ENCODE assay signal across 9 mouse cellular contexts in the genomic region with DNA sequence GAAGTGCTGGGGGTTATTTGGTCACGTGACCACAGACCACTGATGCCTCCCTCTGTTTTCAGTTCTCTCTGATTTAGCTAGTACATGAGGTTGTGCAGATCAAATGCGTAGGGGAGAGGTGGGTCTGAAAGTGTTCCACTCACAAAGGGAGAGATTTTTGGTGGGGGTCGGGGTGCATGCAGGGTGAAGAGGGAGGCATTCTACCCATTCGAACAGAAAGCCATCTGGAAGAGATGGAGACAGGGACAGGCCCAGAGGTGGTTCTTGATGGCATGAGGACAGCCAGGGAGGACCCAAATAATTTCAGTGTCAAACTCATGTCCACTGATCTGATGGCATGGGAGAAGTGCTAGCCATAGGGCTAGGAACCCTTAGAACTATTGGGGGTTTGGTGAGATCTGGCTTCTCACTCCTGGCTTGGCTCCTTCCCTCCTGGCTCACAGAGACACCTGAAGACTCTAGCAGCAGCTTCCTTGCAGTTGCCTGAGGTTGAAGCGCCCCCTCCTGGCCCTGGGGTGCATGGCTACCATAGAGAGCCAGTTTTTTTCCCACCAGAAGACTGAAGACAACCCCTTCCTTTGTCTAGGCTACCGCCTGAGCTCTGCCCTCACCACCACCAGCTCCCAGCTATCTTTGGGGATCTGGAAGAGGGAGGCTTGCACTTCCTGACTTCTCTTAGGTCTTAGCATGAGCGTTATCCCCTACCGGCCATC.
A peak's percentile ranks its signal among the peaks of the same experiment; 100 is the strongest.
DNase-seq lines count a peak whose midpoint lies in the region; ATAC-seq and TF ChIP-seq lines count a peak whose summit lies in the region.
"Had no signal": no experiment of that assay in that cellular context is flagged by ENCODE, and none has a peak within 500 bp of the region (broad histone marks: within the 10 kb centered on the region; RNA-seq: fewer than 3 reads in every experiment).

No protein-coding gene starts in this region.

- H3K4me1 ChIP-seq in CH12.LX (ENCODE audit: control insufficient read depth in 1 of 2, insufficient read depth in 2 of 2) = no peaks in the 10 kb centered on the region
- H3K4me1 ChIP-seq in heart, postnatal 0 days (ENCODE audit: control insufficient read depth, insufficient read depth) = no peaks in the 10 kb centered on the region
- no peaks in the 10 kb centered on the region for H3K4me1 ChIP-seq in liver, embryonic 16.5 days (ENCODE audit: control insufficient read depth, low read depth, low read length)
- no peaks in the 10 kb centered on the region for H3K4me1 ChIP-seq in thymus, adult 2 months (replicated peaks; ENCODE audit: control insufficient read depth, insufficient read depth, low read length)

- no peaks in the 10 kb centered on the region for H3K36me3 ChIP-seq in CH12.LX (replicated peaks in 1 of 2; ENCODE audit: control insufficient read depth in 1 of 2, insufficient read depth in 1 of 2, low read length in 1 of 2)
- no peaks in the 10 kb centered on the region for H3K36me3 ChIP-seq in heart, postnatal 0 days (replicated peaks; ENCODE audit: control insufficient read depth, insufficient read depth, low read length)
- no peaks in the 10 kb centered on the region for H3K36me3 ChIP-seq in liver, embryonic 16.5 days (ENCODE audit: control insufficient read depth, insufficient read depth)
- H3K36me3 ChIP-seq in thymus, adult 2 months (ENCODE audit: control insufficient read depth, insufficient read depth, low read length) = no peaks in the 10 kb centered on the region

- ATAC-seq in heart, postnatal 0 days (ENCODE audit: insufficient read depth, low read depth) = peak; percentile 36; the same call in 1 of the 2 replicates
- 0 out of 2 replicates have a peak, but pooled peaks have one; percentile 13 for ATAC-seq in liver, embryonic 16.5 days (ENCODE audit: low read depth)

- DNase-seq in CH12.LX (ENCODE audit: extremely low read depth) = peak; percentile 63
- DNase-seq in c-Kit-negative CD71-positive TER-119-positive erythroid progenitor cells, embryonic 14.5 days (ENCODE audit: low read depth, low spot score) = peak; percentile 21
- DNase-seq in fibroblast of lung, adult 2 months (ENCODE audit: low read depth) = peak; percentile 9
- peak; percentile 42 for DNase-seq in heart, postnatal 0 days (ENCODE audit: low spot score)
- peak; percentile 68 to 73 for DNase-seq in kidney, postnatal 25 days
- peak; percentile 5 for DNase-seq in ovary, adult 18-20 months (ENCODE audit: low spot score)
- DNase-seq in thymus, adult 2 months = peak; percentile 49

- in situ Hi-C loops in CH12.LX (cut with MboI; ENCODE audit: low pct_ligation_motif_present, low pct_unique_long_range_greater_than_20kb, low sequenced_read_pairs) = loop anchor here (10.0 kb wide), 2 partner anchors 121 to 301 kb away; no protein-coding TSS in a partner anchor

- dilution Hi-C loops in CH12.LX (cut with MboI; ENCODE audit: extremely low pct_ligation_motif_present, extremely low pct_unique_long_range_greater_than_20kb, low sequenced_read_pairs) = no loop called here

- no peak overlapping the region for H3K9ac ChIP-seq in CH12.LX (ENCODE audit: insufficient read depth, low read depth)
- H3K9ac ChIP-seq in heart, postnatal 0 days (replicated peaks; ENCODE audit: low read depth, low read length) = no peak overlapping the region
- no peak overlapping the region for H3K9ac ChIP-seq in liver, embryonic 16.5 days (ENCODE audit: low read depth, low read length)

- H3K79me2 ChIP-seq in CH12.LX (replicated peaks; ENCODE audit: control insufficient read depth, extremely low read depth, insufficient read depth, poor library complexity, severe bottlenecking) = no peaks in the 10 kb centered on the region

- no peak for TF ChIP-seq EP300 in CH12.LX (IDR thresholded peaks at IDR 0.05; ENCODE audit: low read length)
- TF ChIP-seq EP300 in heart, postnatal 0 days (IDR thresholded peaks at IDR 0.05; ENCODE audit: low read depth) = no peak

- TF ChIP-seq RAD21 in CH12.LX (IDR thresholded peaks at IDR 0.05; ENCODE audit: low read depth, low read length) = peak; percentile 95

- 29% methylated on average over 8 of the region's 8 CpGs for WGBS in heart, postnatal 0 days
- WGBS in liver, embryonic 16.5 days (ENCODE audit: insufficient replicate concordance) = 26% methylated on average over 8 of the region's 8 CpGs
- WGBS in thymus, adult 2 months = 40% methylated on average over 8 of the region's 8 CpGs

- peak; percentile 52 to 92; a peak in 3 of 4 replicates for TF ChIP-seq CTCF in CH12.LX (conservative IDR thresholded peaks at IDR 0.05 in 1 of 2, IDR thresholded peaks at IDR 0.05 in 1 of 2; ENCODE audit: low read depth in 2 of 2, low read length in 2 of 2)
- TF ChIP-seq CTCF in heart, postnatal 0 days (IDR thresholded peaks at IDR 0.05; ENCODE audit: low read depth) = peak; percentile 85
- peak; percentile 83 for TF ChIP-seq CTCF in thymus, adult 2 months (IDR thresholded peaks at IDR 0.05; ENCODE audit: borderline replicate concordance, control insufficient read depth, extremely low read depth, insufficient read depth, low read length, poor library complexity)

- H3K4me2 ChIP-seq in CH12.LX (ENCODE audit: insufficient read depth, low read depth, poor library complexity, severe bottlenecking) = no peak overlapping the region
- H3K4me2 ChIP-seq in heart, postnatal 0 days (ENCODE audit: low read depth, low read length) = no peak overlapping the region
- no peak overlapping the region for H3K4me2 ChIP-seq in liver, embryonic 16.5 days (ENCODE audit: low read depth, low read length)

- no peak overlapping the region for H3K27ac ChIP-seq in CH12.LX (ENCODE audit: insufficient read depth, low read depth)
- H3K27ac ChIP-seq in heart, postnatal 0 days (ENCODE audit: low read depth) = no peak overlapping the region
- H3K27ac ChIP-seq in liver, embryonic 16.5 days (ENCODE audit: low read length) = no peak overlapping the region
- H3K27ac ChIP-seq in thymus, adult 2 months (ENCODE audit: control insufficient read depth, insufficient read depth, low read length) = no peak overlapping the region

- no peaks in the 10 kb centered on the region for H3K27me3 ChIP-seq in CH12.LX (replicated peaks)
- no peaks in the 10 kb centered on the region for H3K27me3 ChIP-seq in heart, postnatal 0 days (ENCODE audit: control insufficient read depth, insufficient read depth, low read length)
- no peaks in the 10 kb centered on the region for H3K27me3 ChIP-seq in liver, embryonic 16.5 days (ENCODE audit: control insufficient read depth, insufficient read depth, low read depth, low read length)
- H3K27me3 ChIP-seq in thymus, adult 2 months (ENCODE audit: control insufficient read depth, insufficient read depth, low read length) = no peaks in the 10 kb centered on the region

- no peaks in the 10 kb centered on the region for H3K9me3 ChIP-seq in CH12.LX (replicated peaks; ENCODE audit: low read length)
- no peaks in the 10 kb centered on the region for H3K9me3 ChIP-seq in heart, postnatal 0 days (replicated peaks; ENCODE audit: control insufficient read depth, low read length)
- H3K9me3 ChIP-seq in liver, embryonic 16.5 days (replicated peaks; ENCODE audit: control insufficient read depth, low read length) = no peaks in the 10 kb centered on the region

- no peak overlapping the region for H3K4me3 ChIP-seq in CH12.LX (replicated peaks in 1 of 3; ENCODE audit: low read depth in 2 of 3, low read length in 2 of 3, poor library complexity in 1 of 3)
- H3K4me3 ChIP-seq in heart, postnatal 0 days (ENCODE audit: low read depth, low read length) = no peak overlapping the region
- no peak overlapping the region for H3K4me3 ChIP-seq in liver, embryonic 16.5 days (ENCODE audit: low read depth, low read length)
- no peak overlapping the region for H3K4me3 ChIP-seq in thymus, adult 2 months (ENCODE audit: control insufficient read depth, insufficient read depth, low read length)
- H3K4me3 ChIP-seq: erythroblast, embryonic 14.5 days had no signal

- TF ChIP-seq POLR2A in CH12.LX (IDR thresholded peaks at IDR 0.05; ENCODE audit: low read depth, low read length) = no peak
- no peak for TF ChIP-seq POLR2A in thymus, adult 2 months (IDR thresholded peaks at IDR 0.05; ENCODE audit: control insufficient read depth, extremely low read depth, insufficient read depth, low read length, poor library complexity)

TF ChIP-seq in CH12.LX, 34 proteins besides CTCF, POLR2A, EP300 and RAD21:
- peak; percentile 30; the same call in 1 of the 2 replicates for TF ChIP-seq USF1 (IDR thresholded peaks at IDR 0.05; ENCODE audit: low read depth, low read length)
- no peak for TF ChIP-seq ELF1 (IDR thresholded peaks at IDR 0.05; ENCODE audit: low read depth, low read length)
- no peak for TF ChIP-seq CHD1 (IDR thresholded peaks at IDR 0.05; ENCODE audit: low read depth, low read length)
- no peak for TF ChIP-seq E2F4 (IDR thresholded peaks at IDR 0.05; ENCODE audit: insufficient replicate concordance, low read depth, low read length)
- TF ChIP-seq ZNF384 (IDR thresholded peaks at IDR 0.05; ENCODE audit: low read depth, low read length) = peak; percentile 76
- peak; percentile 77 for TF ChIP-seq SMC3 (IDR thresholded peaks at IDR 0.05; ENCODE audit: low read depth, low read length)
- TF ChIP-seq CHD2 (IDR thresholded peaks at IDR 0.05; ENCODE audit: low read length) = no peak
- TF ChIP-seq UBTF (IDR thresholded peaks at IDR 0.05; ENCODE audit: low read depth, low read length) = no peak
- TF ChIP-seq IRF4 (IDR thresholded peaks at IDR 0.05; ENCODE audit: low read depth, low read length) = peak; percentile 15; the same call in 1 of the 2 replicates
- TF ChIP-seq NELFE (IDR thresholded peaks at IDR 0.05; ENCODE audit: low read depth, low read length) = 0 out of 2 replicates have a peak, but pooled peaks have one; percentile 38
- TF ChIP-seq BHLHE40 (IDR thresholded peaks at IDR 0.05; ENCODE audit: low read depth, low read length) = peak; percentile 31; the same call in 1 of the 2 replicates
- TF ChIP-seq ETS1 (conservative IDR thresholded peaks at IDR 0.05; ENCODE audit: low read depth, low read length) = no peak

Comparison
In these comparisons a context has a peak if more than half of its experiments do, and no peak if none do; other contexts are left out.
1. DNase-seq: peak in every context shown above with its lines; median percentile 70 in kidney, postnatal 25 days; 63 in CH12.LX; 49 in thymus, adult 2 months; 42 in heart, postnatal 0 days; 21 in c-Kit-negative CD71-positive TER-119-positive erythroid progenitor cells, embryonic 14.5 days; 9 in fibroblast of lung, adult 2 months; 5 in ovary, adult 18-20 months.